Mouse (Mus musculus): Measurements from ENCODE around the gene Krba1.
A peak's percentile ranks its signal among the peaks of the same experiment; 100 is the strongest.

The Krba1 gene

DNA sequence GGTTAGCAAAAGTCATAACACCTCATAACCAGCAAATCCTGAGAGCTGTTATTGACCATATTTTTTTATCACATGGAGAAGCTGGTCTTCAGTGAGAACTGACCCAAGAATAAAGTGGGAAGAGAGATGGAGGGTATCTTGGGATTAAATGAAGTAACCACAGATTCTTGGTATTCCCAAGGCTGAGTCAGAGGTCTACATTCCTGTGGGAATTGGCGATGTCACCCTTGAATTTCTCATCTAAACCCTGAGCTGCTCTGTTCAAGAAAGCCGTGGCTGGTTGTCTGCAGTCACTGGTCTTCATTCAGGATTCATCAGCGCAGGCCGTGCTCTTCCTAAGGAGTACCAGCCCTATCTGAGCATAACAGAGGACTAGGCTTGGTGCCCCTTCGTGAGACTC is 31.6 kb downstream of the Krba1 start:
- no peak for DNase-seq (ENCODE audit: low spot score)

GRCm38 (mm10) chr6:48428769-48429557 is 33.6 kb downstream of the Krba1 start:
- no peak for DNase-seq (ENCODE audit: low spot score)

- DNase-seq (ENCODE audit: low spot score), result no peak
Measured at GRCm38 (mm10) chr6:48430748-48431147, 35.4 kb downstream of the Krba1 start.

DNA sequence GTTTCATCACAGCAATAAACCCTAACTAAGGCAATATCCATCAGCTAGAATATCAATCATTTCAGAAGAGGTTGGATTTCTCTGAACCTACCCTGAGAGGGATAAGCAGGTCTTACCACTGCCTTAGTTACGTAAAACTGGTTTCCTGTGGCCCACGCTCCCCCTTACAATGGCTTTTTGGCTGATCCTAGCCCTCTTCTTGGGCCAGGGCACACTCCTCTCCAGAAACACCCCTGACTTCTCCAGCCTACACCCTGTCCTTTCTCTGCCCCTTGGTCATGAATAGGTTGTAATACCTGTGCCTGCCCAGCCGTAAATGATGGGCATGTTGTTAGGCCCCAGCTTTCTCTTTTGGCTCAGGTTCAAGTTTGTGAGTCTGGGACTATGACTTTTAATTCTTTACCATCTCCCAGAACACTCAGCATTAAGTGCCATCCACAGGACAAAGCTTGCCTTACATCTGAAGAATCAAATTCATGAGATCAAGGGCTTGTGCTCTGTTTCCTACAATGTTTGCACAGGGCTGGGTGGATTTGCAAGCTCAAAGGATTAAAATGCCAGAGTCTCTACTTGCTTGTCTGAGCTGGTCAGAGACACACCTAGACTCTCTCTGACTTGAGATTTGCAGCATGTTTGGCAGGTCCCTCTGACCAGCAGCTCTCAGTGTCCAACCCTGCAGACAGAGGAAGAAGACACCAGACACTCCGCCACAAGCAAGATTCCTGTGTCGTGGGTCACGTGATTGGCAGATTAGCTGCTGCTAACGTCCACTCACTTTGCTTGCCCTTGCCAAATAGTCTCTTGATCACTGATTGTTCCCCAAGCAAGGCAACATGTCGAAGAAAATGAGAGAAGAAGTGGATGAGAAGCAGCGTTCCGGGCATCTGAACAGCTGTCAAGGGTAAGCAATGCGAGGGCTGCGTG is 37.8 kb downstream of the Krba1 start:
- peak; percentile 36 for DNase-seq (ENCODE audit: low spot score)

DNA sequence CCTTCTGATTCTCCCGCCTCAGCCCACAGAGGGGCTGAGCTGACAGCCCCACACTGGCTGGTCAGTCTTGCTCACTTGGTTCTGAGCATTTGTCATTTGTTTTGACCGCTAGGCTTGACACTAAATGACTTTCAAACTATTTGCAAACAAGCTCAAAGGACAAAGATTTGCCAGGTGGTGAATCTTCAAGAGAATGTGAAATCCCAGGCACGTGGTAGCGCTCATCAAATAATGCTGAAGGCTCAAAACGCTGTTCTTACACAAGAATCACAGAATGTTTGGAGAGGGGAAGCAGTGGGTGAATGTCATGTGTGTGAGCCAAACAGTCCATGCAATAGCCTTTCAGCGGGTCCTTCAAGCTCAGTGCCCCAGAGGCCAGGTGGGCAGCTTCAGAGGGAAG is 39.3 kb downstream of the Krba1 start:
- DNase-seq (ENCODE audit: low spot score), result no peak

GRCm38 (mm10) chr6:48435111-48435510 is 39.7 kb downstream of the Krba1 start:
- no peak for DNase-seq (ENCODE audit: low spot score)

DNA sequence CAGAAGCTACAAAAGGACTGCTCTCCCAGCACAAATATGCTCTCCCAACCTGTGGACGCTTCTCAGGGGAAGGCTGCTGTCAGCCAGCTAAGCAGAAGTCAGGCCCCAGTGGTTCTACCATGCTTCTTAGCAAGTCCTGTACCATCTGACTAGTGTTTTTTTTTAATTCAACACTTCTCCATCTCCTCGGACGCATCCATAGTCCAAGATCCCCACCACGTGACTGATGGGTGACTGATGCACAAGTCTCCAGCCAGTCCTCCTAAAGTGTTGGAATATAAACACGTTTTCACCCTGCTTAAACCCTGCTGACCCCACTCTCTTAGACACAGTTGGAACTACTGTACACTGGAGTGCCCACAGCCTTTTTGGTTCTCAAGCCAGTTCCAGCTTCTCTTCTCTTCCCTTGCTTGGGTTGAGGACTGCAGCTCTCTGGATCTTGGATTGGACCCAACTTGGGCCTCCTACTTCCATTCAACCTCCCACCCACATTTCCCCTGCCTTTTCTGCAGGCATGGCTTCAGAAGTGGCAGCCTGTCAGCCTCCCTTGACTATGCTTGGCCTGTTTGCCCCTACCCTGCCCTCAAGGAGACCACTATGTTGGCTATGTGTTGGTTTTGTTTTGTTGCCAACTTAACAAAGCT is 40.4 kb downstream of the Krba1 start:
- no peak for DNase-seq (ENCODE audit: low spot score)

DNA sequence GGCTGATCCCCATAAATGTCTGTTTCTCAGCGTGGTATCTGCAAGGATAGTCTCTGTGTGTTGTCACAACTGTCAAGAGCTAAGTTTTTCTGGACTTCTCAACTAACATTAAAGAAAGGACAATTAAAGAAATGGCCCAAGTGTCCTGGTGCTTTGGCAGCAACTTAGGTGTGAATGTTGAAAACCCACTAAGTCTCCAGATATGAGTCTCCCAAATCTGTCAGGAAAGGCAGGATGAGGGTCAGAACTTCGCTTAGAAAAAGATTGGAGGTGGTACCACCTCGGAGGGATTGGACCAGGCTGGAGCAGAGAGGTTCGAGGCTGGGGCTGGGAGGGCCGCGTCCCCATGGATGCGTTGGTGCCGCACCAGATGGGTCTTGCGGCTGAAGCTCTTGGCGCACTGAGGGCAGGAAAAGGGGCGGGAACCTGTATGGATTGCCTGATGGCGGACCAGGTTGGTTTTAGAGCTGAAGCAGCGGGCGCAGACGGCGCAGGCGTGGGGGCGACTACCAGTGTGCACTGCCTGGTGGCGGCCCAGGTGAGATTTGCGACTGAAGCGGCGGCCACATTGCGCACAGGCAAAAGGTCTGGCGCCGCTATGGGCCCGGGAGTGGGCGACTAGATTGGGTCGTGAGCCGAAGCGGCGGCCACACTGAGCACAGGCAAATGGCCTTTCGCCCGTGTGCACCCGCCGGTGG is 42.4 kb downstream of the Krba1 start:
- DNase-seq (ENCODE audit: low spot score), result no peak

DNA sequence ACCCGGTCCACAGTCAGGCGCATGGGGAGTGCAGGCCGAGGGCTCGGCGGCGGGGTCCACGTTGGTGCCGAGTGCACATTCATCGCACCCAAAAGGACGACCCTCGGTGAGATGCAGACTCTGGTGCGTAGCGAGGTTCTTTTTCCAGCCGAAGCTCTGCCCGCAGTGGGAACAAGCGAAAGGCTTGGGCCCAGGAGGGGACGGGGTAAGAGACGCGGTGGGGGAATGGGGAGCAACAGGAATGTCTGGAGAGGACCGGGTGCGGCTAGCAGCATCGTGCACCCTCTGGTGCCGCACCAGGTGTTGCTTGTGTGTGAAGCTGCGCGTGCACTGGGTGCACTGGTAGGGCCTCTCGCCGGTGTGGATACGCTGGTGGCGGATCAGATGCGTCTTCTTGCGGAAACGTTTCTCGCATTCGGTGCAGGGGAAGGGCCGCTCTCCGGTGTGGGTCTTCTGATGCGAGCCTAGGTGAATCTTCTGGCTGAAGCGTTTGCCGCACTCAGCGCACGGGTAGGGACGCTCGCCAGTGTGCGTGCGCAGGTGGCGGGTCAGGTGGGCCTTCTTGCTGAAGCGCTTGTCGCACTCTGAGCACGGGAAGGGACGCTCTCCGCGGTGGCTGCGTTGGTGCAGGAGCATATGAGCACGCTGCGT is 43.2 kb downstream of the Krba1 start:
- DNase-seq (ENCODE audit: low spot score), result no peak

DNA sequence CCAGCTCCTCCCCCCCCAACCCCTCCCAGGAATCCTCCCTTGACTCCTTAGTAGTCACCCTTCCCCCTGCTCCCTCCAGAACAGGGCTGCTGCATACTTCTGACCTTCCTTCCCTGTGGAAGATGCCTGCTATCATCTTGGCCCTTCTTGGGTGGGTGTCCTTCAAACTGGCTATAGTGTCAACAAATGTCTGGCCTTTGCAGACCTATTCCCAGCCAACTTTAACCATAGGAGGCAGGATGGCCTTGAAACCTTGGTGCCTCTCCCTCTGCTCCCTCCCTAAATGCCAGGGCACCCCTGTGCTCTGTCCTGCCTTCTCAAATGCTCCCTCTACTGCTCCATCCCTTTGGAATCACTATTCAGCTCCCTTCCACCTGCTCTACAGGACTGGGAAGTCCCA is 44.3 kb downstream of the Krba1 start:
- no peak for DNase-seq (ENCODE audit: low spot score)

- DNase-seq (ENCODE audit: low spot score), result no peak
Measured at GRCm38 (mm10) chr6:48440306-48441014, 45.1 kb downstream of the Krba1 start.

GRCm38 (mm10) chr6:48443592-48444309 is 48.4 kb downstream of the Krba1 start:
- peak; percentile 91 for DNase-seq (ENCODE audit: low spot score)

GRCm38 (mm10) chr6:48444310-48445180 is 49.2 kb downstream of the Krba1 start:
- DNase-seq (ENCODE audit: low spot score), result peak; percentile 75

GRCm38 (mm10) chr6:48445181-48446101 is 50.1 kb downstream of the Krba1 start, which contains the start of gene Zfp467:
Zfp467 (minus strand) TSS chr6:48445825.
- peak; percentile 46 for DNase-seq (ENCODE audit: low spot score)

GRCm38 (mm10) chr6:48446256-48446655 is 50.9 kb downstream of the Krba1 start:
- DNase-seq (ENCODE audit: low spot score), result no peak

DNA sequence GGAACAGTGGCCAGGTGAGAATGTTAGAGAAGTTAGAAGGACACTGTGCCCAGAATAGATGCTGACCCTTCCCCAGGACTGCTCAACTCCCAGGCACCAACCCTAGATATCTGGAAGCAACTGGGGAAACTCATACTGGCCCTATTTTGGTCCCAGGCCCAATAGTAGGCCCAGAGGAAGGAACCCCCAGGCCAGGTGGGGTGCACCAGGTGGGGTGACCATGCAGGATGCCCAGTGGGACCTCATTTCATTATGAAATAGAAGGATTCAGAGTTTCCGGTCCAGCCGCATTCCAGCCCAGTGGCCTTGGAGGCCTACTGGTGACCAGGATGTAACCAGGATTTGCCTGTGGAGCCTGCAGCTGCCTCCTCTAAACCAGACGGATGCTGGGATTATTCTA is 51.5 kb downstream of the Krba1 start:
- no peak for DNase-seq (ENCODE audit: low spot score)

DNA sequence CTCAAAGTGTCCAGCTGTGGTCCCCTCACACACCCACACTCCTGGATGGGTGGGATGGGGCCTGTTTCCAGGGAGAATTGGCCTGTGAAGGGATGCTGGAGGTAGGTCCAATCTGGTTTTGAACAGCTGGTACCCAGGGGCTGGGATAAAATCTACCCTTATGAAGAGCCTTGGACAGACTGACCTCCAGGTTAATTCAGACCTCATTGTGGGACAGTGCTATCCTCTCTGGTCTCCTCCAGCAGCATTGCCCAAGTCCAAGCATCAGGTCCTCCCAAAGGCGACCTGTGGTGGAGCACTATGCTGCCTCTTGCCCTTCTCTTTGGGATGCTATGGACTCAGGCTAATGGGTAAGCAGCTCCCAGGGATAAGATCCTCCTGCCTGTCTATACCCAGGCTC is 52.5 kb downstream of the Krba1 start, which contains the start of gene Sspo:
Gene Sspo, plus strand, starts transcription at position 301 of the 400 bp plus-strand sequence.
- no peak for DNase-seq (ENCODE audit: low spot score)

- DNase-seq (ENCODE audit: low spot score), result no peak
Measured at GRCm38 (mm10) chr6:48448527-48448926, 53.1 kb downstream of the Krba1 start.
